Mouse (Mus musculus) kidney, adult 11 months (tissue): Measurements from ENCODE around the gene Slc35f6.

ENCODE experiments used
- DNase-seq: peaks from one replicate; pipeline ENCODE4 v3.0.0; 2022

Gene Slc35f6

GRCm38 (mm10) chr5:30647815-30648560, at the start of gene Slc35f6:
Gene Slc35f6, plus strand, starts transcription at chr5:30647933.
- DNase-seq: peak; percentile 91

- no peak for DNase-seq
Measured at GRCm38 (mm10) chr5:30601397-30601796, 46.3 kb upstream of the Slc35f6 start.

GRCm38 (mm10) chr5:30603255-30603654, 44.5 kb upstream of the Slc35f6 start:
- no peak for DNase-seq

- no peak for DNase-seq
Measured at GRCm38 (mm10) chr5:30603926-30604325, 43.8 kb upstream of the Slc35f6 start.

GRCm38 (mm10) chr5:30604769-30605188, 43.0 kb upstream of the Slc35f6 start:
- no peak for DNase-seq

GRCm38 (mm10) chr5:30605649-30606048, 42.1 kb upstream of the Slc35f6 start:
- DNase-seq: no peak

- DNase-seq: no peak
Measured at GRCm38 (mm10) chr5:30606424-30607073, 41.2 kb upstream of the Slc35f6 start.

GRCm38 (mm10) chr5:30609094-30609493, 38.6 kb upstream of the Slc35f6 start:
- no peak for DNase-seq

GRCm38 (mm10) chr5:30609918-30610645, 37.7 kb upstream of the Slc35f6 start:
- DNase-seq: no peak

GRCm38 (mm10) chr5:30611091-30611490, 36.6 kb upstream of the Slc35f6 start:
- no peak for DNase-seq

GRCm38 (mm10) chr5:30611689-30612088, 36.0 kb upstream of the Slc35f6 start:
- no peak for DNase-seq

- no peak for DNase-seq
Measured at GRCm38 (mm10) chr5:30612575-30612974, 35.2 kb upstream of the Slc35f6 start.

GRCm38 (mm10) chr5:30613242-30613641, 34.5 kb upstream of the Slc35f6 start:
- DNase-seq: no peak

GRCm38 (mm10) chr5:30614221-30614620, 33.5 kb upstream of the Slc35f6 start:
- DNase-seq: peak; percentile 51

GRCm38 (mm10) chr5:30615416-30615815, 32.3 kb upstream of the Slc35f6 start:
- DNase-seq: no peak

GRCm38 (mm10) chr5:30615819-30616218, 31.9 kb upstream of the Slc35f6 start:
- DNase-seq: no peak

GRCm38 (mm10) chr5:30616644-30617043, 31.1 kb upstream of the Slc35f6 start:
- DNase-seq: no peak

- DNase-seq: no peak
Measured at GRCm38 (mm10) chr5:30617357-30617756, 30.4 kb upstream of the Slc35f6 start.

GRCm38 (mm10) chr5:30617851-30618250, 29.9 kb upstream of the Slc35f6 start:
- DNase-seq: peak; percentile 39

GRCm38 (mm10) chr5:30618376-30619003, 29.2 kb upstream of the Slc35f6 start:
- DNase-seq: no peak

GRCm38 (mm10) chr5:30619211-30619610, 28.5 kb upstream of the Slc35f6 start:
- DNase-seq: no peak

GRCm38 (mm10) chr5:30620567-30620966, 27.2 kb upstream of the Slc35f6 start:
- DNase-seq: no peak

- no peak for DNase-seq
Measured at GRCm38 (mm10) chr5:30621211-30621790, 26.4 kb upstream of the Slc35f6 start.
